Mouse (Mus musculus) kidney, adult 2 months (tissue): ENCODE measurements around the gene Olfr1351. TPM values are rescaled to one million over a fixed set of nuclear protein-coding genes. Genes with fewer than 3 reads are reported as not detected.
"Not testable (repeated sequence)": the region's sequence is repeated elsewhere in the genome, so short reads cannot be mapped to it uniquely, and the experiment has no call there.

Experiments used
- DNase-seq: peaks from one replicate; pipeline ENCODE4 v3.0.0; 2021
- H3K27ac ChIP-seq: fragments of 200-500 bp; 2 replicates; pipeline ENCODE4 v1.5.1; 2012; ENCODE audit warnings: low read depth, low read length, control low read depth, inconsistent platforms; ENCODE audit not compliant: insufficient read depth
- H3K27me3 ChIP-seq: fragments of 200-500 bp; replicated peaks from 2 replicates; pipeline ENCODE4 v1.6.1; 2012; ENCODE audit warnings: mild to moderate bottlenecking, moderate library complexity, low read length, inconsistent platforms; ENCODE audit not compliant: control insufficient read depth, insufficient read depth
- H3K36me3 ChIP-seq: fragments of 200-500 bp; 2 replicates; pipeline ENCODE4 v1.6.1; 2012; ENCODE audit warnings: mild to moderate bottlenecking, moderate library complexity, low read length, inconsistent platforms; ENCODE audit not compliant: control insufficient read depth, insufficient read depth
- H3K4me1 ChIP-seq: fragments of 200-500 bp; 2 replicates; pipeline ENCODE4 v1.6.1; 2011; ENCODE audit warnings: low read length; ENCODE audit not compliant: control insufficient read depth, insufficient read depth
- H3K4me3 ChIP-seq: fragments of 200-500 bp; 2 replicates; pipeline ENCODE4 v1.5.1; 2011; ENCODE audit warnings: mild to moderate bottlenecking, low read depth, low read length, control low read depth; ENCODE audit not compliant: insufficient read depth
- CTCF ChIP-seq: fragments of 200-500 bp; conservative IDR thresholded peaks from 2 replicates; pipeline ENCODE4 v1.5.1; 2011; ENCODE audit warnings: low read depth, mild to moderate bottlenecking, control low read depth, low read length, moderate library complexity, mixed read lengths; ENCODE audit not compliant: insufficient read depth, insufficient read length
- POLR2A ChIP-seq: fragments of 200-500 bp; IDR thresholded peaks from one replicate; pipeline ENCODE4 v1.6.1; 2011; ENCODE audit warnings: low read depth, low read length, control low read depth
- WGBS: fragments of 180-500 bp; shearing (Covaris S2); methylation state at CpG from one replicate; pipeline ENCODE4 v1.1.7; 2018; 5-methylcytosine and 5-hydroxymethylcytosine counted together
- polyA plus RNA-seq: library from polyadenylated mRNA; depleted of rRNA; stranded (reverse); fragments of >200 nt; gene quantifications from 2 replicates; pipeline ENCODE4 v1.2.3, GENCODE M21; 2012; rRNA removed

Gene Olfr1351
- polyA plus RNA-seq, result not detected in 2 replicates

DNA sequence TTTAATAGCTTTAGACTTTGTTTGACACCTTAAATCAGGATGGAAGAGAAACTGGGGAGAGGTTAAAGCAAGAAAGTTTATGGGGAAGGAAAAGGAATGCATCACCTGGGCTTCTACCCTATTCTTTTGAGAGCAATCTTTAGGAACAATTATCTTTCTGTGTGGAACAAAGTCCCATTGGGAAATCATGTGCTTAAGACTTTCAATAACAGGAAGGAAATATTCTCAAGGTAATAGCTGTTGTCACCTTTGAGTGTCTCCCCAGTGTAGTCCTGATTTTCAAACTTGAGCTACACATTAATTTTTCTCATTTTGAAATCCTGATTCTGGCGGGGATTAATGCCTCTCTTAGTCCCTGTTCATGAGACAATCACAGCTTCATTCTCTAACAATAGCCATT lies at the start of gene Olfr1351:
TSS of gene Olfr1351 (plus strand) at position 301 of the 400 bp plus-strand sequence.
- H3K4me1 ChIP-seq, result no peaks in the 10 kb centered on the region
- WGBS, result 73% methylated on average over 1 of the region's 1 CpGs
- TF ChIP-seq POLR2A, result no peak
- TF ChIP-seq CTCF, result no peak

DNA sequence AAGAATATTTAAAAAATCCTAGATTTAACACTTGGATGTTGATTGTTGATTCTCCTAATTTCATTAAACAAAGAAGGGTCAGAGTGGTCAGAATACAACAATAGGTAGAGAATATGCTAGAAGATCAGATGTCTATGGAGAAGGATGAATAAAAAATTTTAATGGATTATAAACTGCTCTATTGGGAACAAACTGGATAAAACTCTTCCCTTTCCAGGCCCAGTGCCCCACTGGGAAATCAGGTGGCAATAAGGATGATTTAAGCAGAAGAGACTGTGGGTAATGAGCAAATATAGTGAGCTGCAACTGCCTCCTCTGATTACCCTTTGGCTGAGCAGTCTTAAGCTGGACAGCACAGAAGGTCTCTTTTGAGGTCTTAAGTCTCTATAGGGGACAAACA lies 49.3 kb upstream of the Olfr1351 start, which contains the start of gene Olfr1353:
TSS of gene Olfr1353 (plus strand) at position 301 of the 400 bp plus-strand sequence.
- not testable (repeated sequence) for H3K27ac ChIP-seq, H3K4me3 ChIP-seq, H3K36me3 ChIP-seq, H3K27me3 ChIP-seq, DNase-seq, H3K4me1 ChIP-seq

More for the DNA sequence above, at the start of gene Olfr1351:
- Histone ChIP-seq H3K27ac (no peak within 1 kb of the TSS), H3K27me3 (no peaks in the 10 kb centered on the region), H3K36me3 (no peaks in the 10 kb centered on the region), H3K4me3 (no peak within 1 kb of the TSS)
- no peak for DNase-seq

DNA sequence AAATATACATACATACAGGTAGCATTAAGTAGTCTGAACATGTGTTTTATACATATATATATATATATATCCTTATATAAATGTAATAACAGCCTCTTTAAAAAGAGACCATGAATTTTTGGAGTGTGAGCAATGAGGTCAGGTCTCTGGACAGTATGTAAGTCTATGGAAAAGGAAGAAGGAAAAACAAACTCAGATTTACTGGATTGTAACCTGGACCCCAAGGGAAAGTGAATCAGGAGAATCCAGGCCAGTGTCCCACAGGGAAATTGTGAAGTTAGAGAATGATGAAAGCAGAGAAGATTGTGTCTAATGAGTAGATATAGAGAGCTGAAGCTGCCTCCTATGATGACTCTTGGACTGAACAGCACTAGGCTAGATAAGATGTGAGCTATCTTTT lies 31.5 kb upstream of the Olfr1351 start, which contains the start of gene Olfr1352:
TSS of gene Olfr1352 (plus strand) at position 301 of the 400 bp plus-strand sequence.
- Histone ChIP-seq H3K4me1 (no peaks in the 10 kb centered on the region), H3K27me3 (no peaks in the 10 kb centered on the region), H3K4me3 (no peak within 1 kb of the TSS), H3K27ac (no peak within 1 kb of the TSS), H3K36me3 (no peaks in the 10 kb centered on the region)
- TF ChIP-seq POLR2A (no peak), CTCF (no peak)
- DNase-seq, result no peak

DNA sequence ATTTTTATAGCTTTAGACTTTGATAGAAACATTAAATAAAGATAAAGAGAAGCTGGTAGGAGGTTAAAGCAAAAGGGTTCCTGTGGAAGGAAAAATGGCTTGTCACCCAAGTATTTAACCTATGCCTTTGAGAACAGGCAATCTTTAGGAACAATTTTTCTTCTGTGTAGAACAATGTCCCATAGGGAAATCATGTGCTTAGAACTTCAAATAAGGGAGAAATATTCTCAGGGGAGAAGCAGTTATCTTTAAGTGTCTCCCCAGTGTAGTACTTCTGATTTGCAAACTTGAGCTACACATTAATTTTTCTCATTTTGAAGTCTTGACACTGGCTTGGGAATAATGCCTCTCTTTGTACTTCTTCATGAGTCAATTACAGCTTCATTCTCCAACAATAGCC lies 16.2 kb downstream of the Olfr1351 start, which contains the start of gene Olfr57:
TSS of gene Olfr57 (plus strand) at position 301 of the 400 bp plus-strand sequence.
- Histone ChIP-seq H3K4me1 (no peaks in the 10 kb centered on the region), H3K27ac (no peak within 1 kb of the TSS), H3K27me3 (no peaks in the 10 kb centered on the region), H3K4me3 (no peak within 1 kb of the TSS), H3K36me3 (no peaks in the 10 kb centered on the region)
- TF ChIP-seq CTCF, result no peak
- no peak for TF ChIP-seq POLR2A
- DNase-seq, result no peak

DNA sequence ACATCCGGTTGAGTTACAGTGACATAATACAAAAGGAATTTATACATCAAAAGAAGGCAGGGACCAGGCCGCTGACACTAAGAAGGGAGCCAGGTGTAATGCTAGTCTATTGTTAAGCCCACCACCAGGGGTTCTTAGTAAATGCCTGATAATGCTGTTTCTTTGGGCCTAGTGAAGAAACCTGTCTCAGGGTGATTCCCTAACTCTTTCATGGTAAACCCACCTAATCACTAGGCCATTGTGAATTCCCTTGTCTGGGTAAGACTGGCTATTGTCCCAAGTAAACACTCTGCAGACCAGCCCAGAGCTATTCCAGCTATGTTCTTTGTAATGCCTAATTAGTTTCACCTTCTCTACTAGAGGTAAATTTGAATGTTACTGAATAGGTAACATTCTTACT lies 30.2 kb downstream of the Olfr1351 start:
- WGBS, result 91% methylated on average over 2 of the region's 2 CpGs
- H3K27ac ChIP-seq, H3K36me3 ChIP-seq, H3K4me3 ChIP-seq, H3K27me3 ChIP-seq, DNase-seq, H3K4me1 ChIP-seq: not testable (repeated sequence)

DNA sequence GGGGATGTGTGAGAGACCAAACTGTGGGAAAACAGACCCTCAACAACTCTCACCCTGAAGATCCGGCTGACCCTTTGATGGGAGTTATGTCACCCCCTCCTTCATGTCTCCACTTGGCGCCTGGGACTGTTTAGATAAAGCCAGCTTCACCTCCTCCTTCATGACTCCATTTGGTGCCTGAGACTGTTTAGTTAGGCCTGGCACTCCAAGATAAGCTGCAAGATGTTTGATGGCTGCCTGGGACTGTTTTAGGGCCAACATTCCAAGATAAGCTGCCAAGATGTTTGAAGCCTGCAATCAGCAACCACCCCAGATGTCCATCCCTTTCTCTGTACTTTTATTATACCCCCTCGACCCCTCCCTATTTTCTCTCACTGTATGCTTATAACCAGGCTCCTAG lies 45.1 kb downstream of the Olfr1351 start:
- H3K36me3 ChIP-seq, H3K4me3 ChIP-seq, DNase-seq, H3K27me3 ChIP-seq, H3K4me1 ChIP-seq, H3K27ac ChIP-seq: not testable (repeated sequence)
- 76% methylated on average over 3 of the region's 3 CpGs for WGBS

Other genes with a start within 250 kb of the Olfr1351 start
- 0.16 and 0.39 TPM in 2 replicates for gene Slc1a6, start 232.0 kb upstream of the Olfr1351 start, polyA plus RNA-seq
- not detected in 2 replicates for gene Olfr1356, start 160.3 kb upstream of the Olfr1351 start, polyA plus RNA-seq
- gene Olfr1355, start 136.9 kb upstream of the Olfr1351 start, polyA plus RNA-seq, result not detected in 2 replicates
- gene Olfr1354, start 99.3 kb upstream of the Olfr1351 start, polyA plus RNA-seq, result not detected in 2 replicates
- gene Olfr8, start 61.8 kb upstream of the Olfr1351 start, polyA plus RNA-seq, result not detected in 2 replicates
- not detected in 2 replicates for gene Olfr1353, start 49.2 kb upstream of the Olfr1351 start, polyA plus RNA-seq
- gene Olfr1352, start 31.4 kb upstream of the Olfr1351 start, polyA plus RNA-seq, result not detected in 2 replicates
- not detected in 2 replicates for gene Olfr57, start 16.3 kb downstream of the Olfr1351 start, polyA plus RNA-seq
- 0.90 and 1.7 TPM in 2 replicates for gene 2610008E11Rik, start 85.1 kb downstream of the Olfr1351 start, polyA plus RNA-seq
- gene Vmn2r80, start 136.3 kb downstream of the Olfr1351 start, polyA plus RNA-seq, result not detected in 2 replicates
- gene Vmn2r81, start 235.2 kb downstream of the Olfr1351 start, polyA plus RNA-seq, result not detected in 2 replicates